Mouse (Mus musculus): ENCODE measurements at regions not wholly inside any gene's neighbourhood (a gene's known extent, or its start where the extent isn't known, plus 50 kb on each side); places are given as distances from the start of the nearest gene placed in this dataset.

GRCm38 (mm10) chr12:54382965-54383364 is 179.3 kb upstream of the Egln3 start:
- H3K9ac ChIP-seq (ENCODE audit: low read length): no peak overlapping the region
- H3K4me3 ChIP-seq (ENCODE audit: low read depth, low read length): no peak overlapping the region
- no peak for ATAC-seq (replicated peaks; ENCODE audit: low FRiP score, low TSS enrichment, low read depth)
- DNase-seq (ENCODE audit: low spot score): no peak
- 0 out of 2 replicates have a peak, but pooled peaks cover 2% of the 10 kb centered on the region for H3K9me3 ChIP-seq (ENCODE audit: control insufficient read depth, low read length)
- no peak overlapping the region for H3K4me2 ChIP-seq (ENCODE audit: low read length)
- peaks cover 12% of the 10 kb centered on the region for H3K4me1 ChIP-seq (replicated peaks; ENCODE audit: control insufficient read depth, insufficient read depth, low read length)
- no peaks in the 10 kb centered on the region for H3K27me3 ChIP-seq (replicated peaks; ENCODE audit: control insufficient read depth, insufficient read depth, low read length)
- H3K36me3 ChIP-seq (ENCODE audit: control insufficient read depth, insufficient read depth, low read length): no peaks in the 10 kb centered on the region
- 98% methylated on average over 2 of the region's 2 CpGs for WGBS
- H3K27ac ChIP-seq (ENCODE audit: low read depth): no peak overlapping the region

GRCm38 (mm10) chr12:54382061-54382460 is 178.4 kb upstream of the Egln3 start:
- Histone ChIP-seq H3K27ac (ENCODE audit: low read depth) (no peak overlapping the region), H3K4me1 (replicated peaks; ENCODE audit: control insufficient read depth, insufficient read depth, low read length) (peaks cover 10% of the 10 kb centered on the region), H3K36me3 (ENCODE audit: control insufficient read depth, insufficient read depth, low read length) (no peaks in the 10 kb centered on the region), H3K9me3 (ENCODE audit: control insufficient read depth, low read length) (0 out of 2 replicates have a peak, but pooled peaks cover 2% of the 10 kb centered on the region), H3K9ac (ENCODE audit: low read length) (no peak overlapping the region), H3K4me2 (ENCODE audit: low read length) (no peak overlapping the region), H3K4me3 (ENCODE audit: low read depth, low read length) (no peak overlapping the region), H3K27me3 (replicated peaks; ENCODE audit: control insufficient read depth, insufficient read depth, low read length) (no peaks in the 10 kb centered on the region)
- 88% methylated on average over 6 of the region's 6 CpGs for whole genome bisulfite sequencing
- ATAC-seq (replicated peaks; ENCODE audit: low FRiP score, low TSS enrichment, low read depth) (no peak), DNase-seq (ENCODE audit: low spot score) (no peak)

GRCm38 (mm10) chr12:54380322-54380721 is 176.7 kb upstream of the Egln3 start:
- Histone ChIP-seq H3K9me3 (ENCODE audit: control insufficient read depth, low read length) (0 out of 2 replicates have a peak, but pooled peaks cover 2% of the 10 kb centered on the region), H3K27me3 (replicated peaks; ENCODE audit: control insufficient read depth, insufficient read depth, low read length) (no peaks in the 10 kb centered on the region), H3K4me1 (replicated peaks; ENCODE audit: control insufficient read depth, insufficient read depth, low read length) (peaks cover 4% of the 10 kb centered on the region; the same call in 1 of the 2 replicates), H3K4me3 (ENCODE audit: low read depth, low read length) (no peak overlapping the region), H3K9ac (ENCODE audit: low read length) (no peak overlapping the region), H3K36me3 (ENCODE audit: control insufficient read depth, insufficient read depth, low read length) (no peaks in the 10 kb centered on the region), H3K4me2 (ENCODE audit: low read length) (no peak overlapping the region), H3K27ac (ENCODE audit: low read depth) (no peak overlapping the region)
- WGBS: 92% methylated on average over 5 of the region's 5 CpGs
- ATAC-seq (replicated peaks; ENCODE audit: low FRiP score, low TSS enrichment, low read depth): no peak
- DNase-seq (ENCODE audit: low spot score): no peak

- no peaks in the 10 kb centered on the region for H3K27me3 ChIP-seq (replicated peaks; ENCODE audit: control insufficient read depth, insufficient read depth, low read length)
- no peak overlapping the region for H3K27ac ChIP-seq (ENCODE audit: low read depth)
- no peak overlapping the region for H3K4me3 ChIP-seq (ENCODE audit: low read depth, low read length)
- no peak for DNase-seq (ENCODE audit: low spot score)
- H3K36me3 ChIP-seq (ENCODE audit: control insufficient read depth, insufficient read depth, low read length): no peaks in the 10 kb centered on the region
- no peak for ATAC-seq (replicated peaks; ENCODE audit: low FRiP score, low TSS enrichment, low read depth)
- H3K4me1 ChIP-seq (replicated peaks; ENCODE audit: control insufficient read depth, insufficient read depth, low read length): no peaks in the 10 kb centered on the region
- no peak overlapping the region for H3K9ac ChIP-seq (ENCODE audit: low read length)
- H3K9me3 ChIP-seq (ENCODE audit: control insufficient read depth, low read length): 0 out of 2 replicates have a peak, but pooled peaks cover 2% of the 10 kb centered on the region
- WGBS: 39% methylated on average over 2 of the region's 2 CpGs
- H3K4me2 ChIP-seq (ENCODE audit: low read length): no peak overlapping the region
Observed at GRCm38 (mm10) chr12:54378576-54378975, 174.9 kb upstream of the Egln3 start.

- no peaks in the 10 kb centered on the region for H3K36me3 ChIP-seq (ENCODE audit: control insufficient read depth, insufficient read depth, low read length)
- H3K9me3 ChIP-seq (ENCODE audit: control insufficient read depth, low read length): 0 out of 2 replicates have a peak, but pooled peaks cover 2% of the 10 kb centered on the region
- H3K27me3 ChIP-seq (replicated peaks; ENCODE audit: control insufficient read depth, insufficient read depth, low read length): no peaks in the 10 kb centered on the region
- no peak overlapping the region for H3K9ac ChIP-seq (ENCODE audit: low read length)
- no peak overlapping the region for H3K4me3 ChIP-seq (ENCODE audit: low read depth, low read length)
- ATAC-seq (replicated peaks; ENCODE audit: low FRiP score, low TSS enrichment, low read depth) (no peak), DNase-seq (ENCODE audit: low spot score) (no peak)
- H3K4me2 ChIP-seq (ENCODE audit: low read length): no peak overlapping the region
- 64% methylated on average over 4 of the region's 4 CpGs for WGBS
- no peaks in the 10 kb centered on the region for H3K4me1 ChIP-seq (replicated peaks; ENCODE audit: control insufficient read depth, insufficient read depth, low read length)
- no peak overlapping the region for H3K27ac ChIP-seq (ENCODE audit: low read depth)
Observed at GRCm38 (mm10) chr12:54374060-54374459, 170.4 kb upstream of the Egln3 start.

GRCm38 (mm10) chr12:54369217-54369616 is 165.6 kb upstream of the Egln3 start:
- ATAC-seq (replicated peaks; ENCODE audit: low FRiP score, low TSS enrichment, low read depth) (no peak), DNase-seq (ENCODE audit: low spot score) (no peak)
- no peak overlapping the region for H3K27ac ChIP-seq (ENCODE audit: low read depth)
- H3K27me3 ChIP-seq (replicated peaks; ENCODE audit: control insufficient read depth, insufficient read depth, low read length): no peaks in the 10 kb centered on the region
- no peak overlapping the region for H3K4me2 ChIP-seq (ENCODE audit: low read length)
- no peaks in the 10 kb centered on the region for H3K9me3 ChIP-seq (ENCODE audit: control insufficient read depth, low read length)
- H3K4me3 ChIP-seq (ENCODE audit: low read depth, low read length): no peak overlapping the region
- WGBS: 67% methylated on average over 5 of the region's 5 CpGs
- no peaks in the 10 kb centered on the region for H3K36me3 ChIP-seq (ENCODE audit: control insufficient read depth, insufficient read depth, low read length)
- H3K9ac ChIP-seq (ENCODE audit: low read length): no peak overlapping the region
- no peaks in the 10 kb centered on the region for H3K4me1 ChIP-seq (replicated peaks; ENCODE audit: control insufficient read depth, insufficient read depth, low read length)

- H3K4me3 ChIP-seq (ENCODE audit: low read depth, low read length): no peak overlapping the region
- no peaks in the 10 kb centered on the region for H3K36me3 ChIP-seq (ENCODE audit: control insufficient read depth, insufficient read depth, low read length)
- no peak for DNase-seq (ENCODE audit: low spot score)
- H3K27me3 ChIP-seq (replicated peaks; ENCODE audit: control insufficient read depth, insufficient read depth, low read length): no peaks in the 10 kb centered on the region
- no peak overlapping the region for H3K4me2 ChIP-seq (ENCODE audit: low read length)
- ATAC-seq (replicated peaks; ENCODE audit: low FRiP score, low TSS enrichment, low read depth): no peak
- H3K4me1 ChIP-seq (replicated peaks; ENCODE audit: control insufficient read depth, insufficient read depth, low read length): no peaks in the 10 kb centered on the region
- H3K27ac ChIP-seq (ENCODE audit: low read depth): no peak overlapping the region
- 67% methylated on average over 11 of the region's 11 CpGs for WGBS
- no peak overlapping the region for H3K9ac ChIP-seq (ENCODE audit: low read length)
- H3K9me3 ChIP-seq (ENCODE audit: control insufficient read depth, low read length): no peaks in the 10 kb centered on the region
Observed at GRCm38 (mm10) chr12:54364381-54365095, 160.9 kb upstream of the Egln3 start.

GRCm38 (mm10) chr12:54361762-54362161 is 158.1 kb upstream of the Egln3 start:
- Histone ChIP-seq H3K4me1 (replicated peaks; ENCODE audit: control insufficient read depth, insufficient read depth, low read length) (no peaks in the 10 kb centered on the region), H3K4me2 (ENCODE audit: low read length) (no peak overlapping the region), H3K36me3 (ENCODE audit: control insufficient read depth, insufficient read depth, low read length) (no peaks in the 10 kb centered on the region), H3K27ac (ENCODE audit: low read depth) (no peak overlapping the region), H3K27me3 (replicated peaks; ENCODE audit: control insufficient read depth, insufficient read depth, low read length) (no peaks in the 10 kb centered on the region), H3K9ac (ENCODE audit: low read length) (no peak overlapping the region), H3K9me3 (ENCODE audit: control insufficient read depth, low read length) (0 out of 2 replicates have a peak, but pooled peaks cover 2% of the 10 kb centered on the region), H3K4me3 (ENCODE audit: low read depth, low read length) (no peak overlapping the region)
- WGBS: 83% methylated on average over 4 of the region's 4 CpGs
- DNase-seq (ENCODE audit: low spot score): no peak
- ATAC-seq (replicated peaks; ENCODE audit: low FRiP score, low TSS enrichment, low read depth): no peak

GRCm38 (mm10) chr12:54354187-54354586 is 150.5 kb upstream of the Egln3 start:
- WGBS: 50% methylated on average over 6 of the region's 6 CpGs
- ATAC-seq (replicated peaks; ENCODE audit: low FRiP score, low TSS enrichment, low read depth): no peak

More at GRCm38 (mm10) chr12:54354187-54354586, 150.5 kb upstream of the Egln3 start:
- DNase-seq (ENCODE audit: low spot score): no peak
- Histone ChIP-seq H3K4me1 (replicated peaks; ENCODE audit: control insufficient read depth, insufficient read depth, low read length) (peaks cover 11% of the 10 kb centered on the region), H3K4me2 (ENCODE audit: low read length) (no peak overlapping the region), H3K27ac (ENCODE audit: low read depth) (no peak overlapping the region; the same call in 1 of the 2 replicates), H3K36me3 (ENCODE audit: control insufficient read depth, insufficient read depth, low read length) (no peaks in the 10 kb centered on the region), H3K27me3 (replicated peaks; ENCODE audit: control insufficient read depth, insufficient read depth, low read length) (no peaks in the 10 kb centered on the region), H3K4me3 (ENCODE audit: low read depth, low read length) (no peak overlapping the region), H3K9ac (ENCODE audit: low read length) (no peak overlapping the region), H3K9me3 (ENCODE audit: control insufficient read depth, low read length) (0 out of 2 replicates have a peak, but pooled peaks cover 2% of the 10 kb centered on the region)
